Mouse (Mus musculus) CH12.LX (cell line): ENCODE measurements around the gene Rap1a.

Experiments
- CHD2 ChIP-seq: IDR thresholded peaks from 2 replicates; pipeline ENCODE4 v1.6.1; 2011; ENCODE audit warnings: low read length, improper control_type of control experiment
- CTCF ChIP-seq, 2 experiments: IDR thresholded peaks in 1 of 2; conservative IDR thresholded peaks in 1 of 2; 2 replicates each; pipeline ENCODE4 v1.5.1; 2011 to 2012; ENCODE audit warnings: low read depth in 2 of 2, low read length in 2 of 2, improper control_type of control experiment in 1 of 2, inconsistent platforms in 1 of 2, mild to moderate bottlenecking in 1 of 2, moderate library complexity in 1 of 2
- EP300 ChIP-seq: IDR thresholded peaks from 2 replicates; pipeline ENCODE4 v1.6.1; 2011; ENCODE audit warnings: low read length, improper control_type of control experiment
- MAZ ChIP-seq: IDR thresholded peaks from 2 replicates; pipeline ENCODE4 v1.6.1; 2012; ENCODE audit warnings: low read depth, mild to moderate bottlenecking, inconsistent platforms, low read length, improper control_type of control experiment, moderate library complexity
- NRF1 ChIP-seq: IDR thresholded peaks from 2 replicates; pipeline ENCODE4 v1.6.1; 2014; ENCODE audit warnings: low read depth, mild to moderate bottlenecking, inconsistent platforms, low read length, improper control_type of control experiment, moderate library complexity
- TCF12 ChIP-seq: IDR thresholded peaks from 2 replicates; pipeline ENCODE4 v1.6.1; 2014; ENCODE audit warnings: low read depth, mild to moderate bottlenecking, inconsistent platforms, low read length, improper control_type of control experiment

DNA sequence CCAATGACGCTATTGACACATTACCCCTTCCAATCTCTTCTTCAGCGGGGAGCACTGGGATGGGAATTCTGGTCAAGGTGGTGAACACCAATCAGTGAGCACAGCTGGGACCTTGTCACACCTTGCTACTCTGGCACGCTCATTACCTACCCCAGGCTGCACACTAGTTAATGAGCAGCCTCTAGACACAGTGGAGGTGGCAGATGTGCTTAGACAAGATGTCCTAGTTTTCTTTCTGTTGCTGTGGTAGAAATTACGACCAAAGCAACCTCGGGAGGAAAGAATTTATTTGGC, 104.0 kb downstream of the Rap1a start:
- TF ChIP-seq NRF1 = no peak
- TF ChIP-seq MAZ = no peak
- no peak for TF ChIP-seq EP300
- no peak for TF ChIP-seq TCF12
- TF ChIP-seq CTCF (conservative IDR thresholded peaks at IDR 0.05 in 1 of 2, IDR thresholded peaks at IDR 0.05 in 1 of 2; ENCODE audit: low read depth in 2 of 2, low read length in 2 of 2) = no peak
- no peak for TF ChIP-seq CHD2
